Mouse (Mus musculus): ENCODE results near the gene Elf3. TPM values are rescaled to one million over a fixed set of nuclear protein-coding genes. Genes with fewer than 3 reads are reported as not detected.

The Elf3 gene
- polyA plus RNA-seq, 1 experiment from 2014 or later: 0.25 TPM

DNA sequence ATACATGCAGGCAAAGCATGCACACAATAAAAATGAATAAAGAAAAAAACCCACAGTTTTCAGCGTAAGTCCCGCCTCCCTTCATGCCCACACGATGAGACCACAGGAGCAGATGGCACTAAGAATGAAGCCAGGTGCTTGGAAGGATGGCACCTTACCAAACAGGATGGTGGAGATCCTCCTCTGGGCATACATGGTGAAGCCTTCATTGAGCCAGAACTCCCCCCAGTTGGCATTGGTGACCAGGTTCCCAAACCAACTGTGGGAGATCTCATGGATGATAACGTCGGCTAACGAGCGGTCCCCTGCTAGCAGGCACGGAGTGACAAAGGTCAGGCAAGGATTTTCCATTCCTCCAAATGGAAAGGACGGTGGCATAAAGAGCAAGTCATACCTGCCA is 13.0 kb upstream of the Elf3 start:
- no peak overlapping the region for H3K4me2 ChIP-seq (ENCODE audit: low read length)
- no peaks in the 10 kb centered on the region for H3K9me3 ChIP-seq (ENCODE audit: control insufficient read depth, low read length)
- H3K4me1 ChIP-seq (ENCODE audit: control insufficient read depth, insufficient read depth, low read length): no peaks in the 10 kb centered on the region
- no peak overlapping the region for H3K4me3 ChIP-seq (replicated peaks; ENCODE audit: low read depth, low read length)
- ATAC-seq (ENCODE audit: low FRiP score, low TSS enrichment): no peak
- H3K9ac ChIP-seq (replicated peaks; ENCODE audit: low read length): no peak overlapping the region
- DNase-seq: no peak
- no peaks in the 10 kb centered on the region for H3K27me3 ChIP-seq (ENCODE audit: control insufficient read depth, insufficient read depth, low read length)
- peaks cover 66% of the 10 kb centered on the region for H3K36me3 ChIP-seq (ENCODE audit: control insufficient read depth, insufficient read depth, low read length)
- WGBS: 95% methylated on average over 9 of the region's 9 CpGs
- H3K27ac ChIP-seq (replicated peaks; ENCODE audit: low read depth, low read length): no peak overlapping the region

GRCm38 (mm10) chr1:135267663-135268446 is 9.5 kb upstream of the Elf3 start:
- WGBS: 92% methylated on average over 10 of the region's 10 CpGs
- DNase-seq: no peak
- Histone ChIP-seq H3K36me3 (ENCODE audit: control insufficient read depth, insufficient read depth, low read length) (peaks cover 79% of the 10 kb centered on the region), H3K9ac (replicated peaks; ENCODE audit: low read length) (no peak overlapping the region), H3K27me3 (ENCODE audit: control insufficient read depth, insufficient read depth, low read length) (no peaks in the 10 kb centered on the region), H3K4me2 (ENCODE audit: low read length) (no peak overlapping the region), H3K9me3 (ENCODE audit: control insufficient read depth, low read length) (no peaks in the 10 kb centered on the region), H3K4me1 (ENCODE audit: control insufficient read depth, insufficient read depth, low read length) (no peaks in the 10 kb centered on the region), H3K4me3 (replicated peaks; ENCODE audit: low read depth, low read length) (no peak overlapping the region), H3K27ac (replicated peaks; ENCODE audit: low read depth, low read length) (no peak overlapping the region)
- ATAC-seq (ENCODE audit: low FRiP score, low TSS enrichment): no peak

GRCm38 (mm10) chr1:135265834-135266233 is 7.5 kb upstream of the Elf3 start:
- 94% methylated on average over 5 of the region's 5 CpGs for WGBS
- ATAC-seq (ENCODE audit: low FRiP score, low TSS enrichment) (no peak), DNase-seq (no peak)
- no peak overlapping the region for H3K27ac ChIP-seq (replicated peaks; ENCODE audit: low read depth, low read length)
- H3K36me3 ChIP-seq (ENCODE audit: control insufficient read depth, insufficient read depth, low read length): peaks cover 73% of the 10 kb centered on the region
- no peaks in the 10 kb centered on the region for H3K9me3 ChIP-seq (ENCODE audit: control insufficient read depth, low read length)
- no peaks in the 10 kb centered on the region for H3K27me3 ChIP-seq (ENCODE audit: control insufficient read depth, insufficient read depth, low read length)
- no peaks in the 10 kb centered on the region for H3K4me1 ChIP-seq (ENCODE audit: control insufficient read depth, insufficient read depth, low read length)
- H3K9ac ChIP-seq (replicated peaks; ENCODE audit: low read length): no peak overlapping the region
- H3K4me3 ChIP-seq (replicated peaks; ENCODE audit: low read depth, low read length): no peak overlapping the region
- no peak overlapping the region for H3K4me2 ChIP-seq (ENCODE audit: low read length)

DNA sequence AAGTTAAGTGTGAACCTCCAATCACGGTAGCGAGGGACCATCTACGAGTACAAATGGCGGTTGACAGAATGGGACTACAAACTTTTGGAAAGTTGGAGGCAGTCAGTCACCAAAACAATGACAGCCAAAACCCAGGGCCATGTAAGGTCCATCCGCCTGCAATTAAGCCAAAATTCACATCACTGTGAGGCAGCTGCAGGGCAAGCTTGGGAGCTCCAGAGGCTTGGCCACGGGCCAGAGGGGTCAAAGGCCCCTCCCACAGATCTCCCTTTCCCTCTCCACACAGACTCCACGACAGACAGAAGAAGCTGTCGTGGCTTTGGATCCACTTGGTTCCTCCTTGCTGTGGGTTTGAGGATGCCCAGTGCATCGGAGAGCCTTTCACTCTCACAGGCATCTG is 4.9 kb upstream of the Elf3 start:
- WGBS: 84% methylated on average over 9 of the region's 9 CpGs

GRCm38 (mm10) chr1:135262329-135262728 is 4.0 kb upstream of the Elf3 start:
- Histone ChIP-seq H3K27ac (replicated peaks; ENCODE audit: low read depth, low read length) (no peak overlapping the region), H3K9me3 (ENCODE audit: control insufficient read depth, low read length) (no peaks in the 10 kb centered on the region), H3K4me2 (ENCODE audit: low read length) (no peak overlapping the region), H3K4me1 (ENCODE audit: control insufficient read depth, insufficient read depth, low read length) (peaks cover 9% of the 10 kb centered on the region; the same call in 1 of the 2 replicates), H3K4me3 (replicated peaks; ENCODE audit: low read depth, low read length) (no peak overlapping the region), H3K27me3 (ENCODE audit: control insufficient read depth, insufficient read depth, low read length) (no peaks in the 10 kb centered on the region), H3K36me3 (ENCODE audit: control insufficient read depth, insufficient read depth, low read length) (peaks cover 56% of the 10 kb centered on the region), H3K9ac (replicated peaks; ENCODE audit: low read length) (no peak overlapping the region)
- no peak for DNase-seq
- ATAC-seq (ENCODE audit: low FRiP score, low TSS enrichment): no peak
- 82% methylated on average over 3 of the region's 3 CpGs for WGBS

More for the DNA sequence above, 4.9 kb upstream of the Elf3 start:
- Histone ChIP-seq H3K4me2 (ENCODE audit: low read length) (no peak overlapping the region), H3K4me1 (ENCODE audit: control insufficient read depth, insufficient read depth, low read length) (peaks cover 7% of the 10 kb centered on the region; the same call in 1 of the 2 replicates), H3K4me3 (replicated peaks; ENCODE audit: low read depth, low read length) (no peak overlapping the region), H3K27ac (replicated peaks; ENCODE audit: low read depth, low read length) (no peak overlapping the region), H3K9ac (replicated peaks; ENCODE audit: low read length) (no peak overlapping the region), H3K36me3 (ENCODE audit: control insufficient read depth, insufficient read depth, low read length) (peaks cover 64% of the 10 kb centered on the region), H3K9me3 (ENCODE audit: control insufficient read depth, low read length) (no peaks in the 10 kb centered on the region), H3K27me3 (ENCODE audit: control insufficient read depth, insufficient read depth, low read length) (no peaks in the 10 kb centered on the region)
- DNase-seq (no peak), ATAC-seq (ENCODE audit: low FRiP score, low TSS enrichment) (no peak)

GRCm38 (mm10) chr1:135260931-135261330 is 2.6 kb upstream of the Elf3 start:
- no peak overlapping the region for H3K27ac ChIP-seq (replicated peaks; ENCODE audit: low read depth, low read length)
- no peak overlapping the region for H3K9ac ChIP-seq (replicated peaks; ENCODE audit: low read length)
- no peaks in the 10 kb centered on the region for H3K27me3 ChIP-seq (ENCODE audit: control insufficient read depth, insufficient read depth, low read length)
- no peaks in the 10 kb centered on the region for H3K9me3 ChIP-seq (ENCODE audit: control insufficient read depth, low read length)
- no peak overlapping the region for H3K4me2 ChIP-seq (ENCODE audit: low read length)
- ATAC-seq (ENCODE audit: low FRiP score, low TSS enrichment) (no peak), DNase-seq (no peak)
- H3K36me3 ChIP-seq (ENCODE audit: control insufficient read depth, insufficient read depth, low read length): peaks cover 42% of the 10 kb centered on the region
- peaks cover 9% of the 10 kb centered on the region; the same call in 1 of the 2 replicates for H3K4me1 ChIP-seq (ENCODE audit: control insufficient read depth, insufficient read depth, low read length)
- WGBS: 73% methylated on average over 6 of the region's 6 CpGs
- H3K4me3 ChIP-seq (replicated peaks; ENCODE audit: low read depth, low read length): no peak overlapping the region

GRCm38 (mm10) chr1:135259128-135259436 is 714 bp upstream of the Elf3 start:
- WGBS: under 1% methylated on average over 10 of the region's 10 CpGs
- Histone ChIP-seq H3K4me2 (ENCODE audit: low read length) (peak overlapping the region; percentile 50), H3K36me3 (ENCODE audit: control insufficient read depth, insufficient read depth, low read length) (peaks cover 26% of the 10 kb centered on the region), H3K4me3 (replicated peaks; ENCODE audit: low read depth, low read length) (0 out of 2 replicates have a peak overlapping the region, but pooled peaks have one; percentile 13), H3K27ac (replicated peaks; ENCODE audit: low read depth, low read length) (no peak overlapping the region; the same call in 1 of the 2 replicates), H3K9me3 (ENCODE audit: control insufficient read depth, low read length) (no peaks in the 10 kb centered on the region), H3K4me1 (ENCODE audit: control insufficient read depth, insufficient read depth, low read length) (peaks cover 9% of the 10 kb centered on the region; the same call in 1 of the 2 replicates), H3K27me3 (ENCODE audit: control insufficient read depth, insufficient read depth, low read length) (no peaks in the 10 kb centered on the region), H3K9ac (replicated peaks; ENCODE audit: low read length) (no peak overlapping the region)
- ATAC-seq (ENCODE audit: low FRiP score, low TSS enrichment) (peak; percentile 79), DNase-seq (peak; percentile 95)

GRCm38 (mm10) chr1:135256299-135256698 is 2.1 kb downstream of the Elf3 start:
- H3K27ac ChIP-seq (replicated peaks; ENCODE audit: low read depth, low read length): no peak overlapping the region
- H3K9ac ChIP-seq (replicated peaks; ENCODE audit: low read length): no peak overlapping the region
- no peaks in the 10 kb centered on the region for H3K9me3 ChIP-seq (ENCODE audit: control insufficient read depth, low read length)
- DNase-seq: no peak
- no peak overlapping the region for H3K4me2 ChIP-seq (ENCODE audit: low read length)
- no peak for ATAC-seq (ENCODE audit: low FRiP score, low TSS enrichment)
- H3K4me3 ChIP-seq (replicated peaks; ENCODE audit: low read depth, low read length): no peak overlapping the region
- H3K4me1 ChIP-seq (ENCODE audit: control insufficient read depth, insufficient read depth, low read length): peaks cover 9% of the 10 kb centered on the region; the same call in 1 of the 2 replicates
- no peaks in the 10 kb centered on the region for H3K27me3 ChIP-seq (ENCODE audit: control insufficient read depth, insufficient read depth, low read length)
- no peaks in the 10 kb centered on the region for H3K36me3 ChIP-seq (ENCODE audit: control insufficient read depth, insufficient read depth, low read length)
- 80% methylated on average over 6 of the region's 6 CpGs for WGBS

DNA sequence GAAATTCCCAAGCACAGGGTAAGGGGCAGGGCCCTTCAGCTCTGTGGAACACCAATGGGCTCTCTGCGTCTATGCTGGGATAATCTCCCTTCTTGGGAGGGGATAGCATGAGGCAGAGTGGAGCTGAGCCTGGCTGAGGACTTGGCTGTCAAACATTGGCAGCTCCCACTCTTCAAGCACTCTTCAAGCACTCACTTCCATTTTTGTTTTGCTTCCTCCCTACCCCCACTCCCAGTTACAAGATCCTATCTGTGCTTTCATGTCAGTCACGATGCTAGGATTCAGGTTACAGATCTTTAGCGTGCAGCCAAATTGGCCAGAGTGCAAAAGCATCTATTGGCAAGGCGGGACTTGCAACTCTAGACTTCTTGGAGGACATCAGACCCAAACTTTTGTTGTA is 5.5 kb downstream of the Elf3 start:
- Histone ChIP-seq H3K27me3 (ENCODE audit: control insufficient read depth, insufficient read depth, low read length) (no peaks in the 10 kb centered on the region), H3K36me3 (ENCODE audit: control insufficient read depth, insufficient read depth, low read length) (no peaks in the 10 kb centered on the region), H3K27ac (replicated peaks; ENCODE audit: low read depth, low read length) (no peak overlapping the region)

More for the DNA sequence above, 5.5 kb downstream of the Elf3 start:
- Histone ChIP-seq H3K9ac (replicated peaks; ENCODE audit: low read length) (no peak overlapping the region), H3K4me1 (ENCODE audit: control insufficient read depth, insufficient read depth, low read length) (no peaks in the 10 kb centered on the region), H3K9me3 (ENCODE audit: control insufficient read depth, low read length) (no peaks in the 10 kb centered on the region), H3K4me3 (replicated peaks; ENCODE audit: low read depth, low read length) (no peak overlapping the region), H3K4me2 (ENCODE audit: low read length) (no peak overlapping the region)
- ATAC-seq (ENCODE audit: low FRiP score, low TSS enrichment): no peak
- DNase-seq: no peak
- WGBS: 72% methylated on average over 4 of the region's 4 CpGs
